Mouse (Mus musculus): ENCODE data around the gene Tmprss4. TPM values are rescaled to one million over a fixed set of nuclear protein-coding genes. Genes with fewer than 3 reads are reported as not detected.

Gene Tmprss4
- total RNA-seq, 2 experiments from 2014 or later, result not detected

DNA sequence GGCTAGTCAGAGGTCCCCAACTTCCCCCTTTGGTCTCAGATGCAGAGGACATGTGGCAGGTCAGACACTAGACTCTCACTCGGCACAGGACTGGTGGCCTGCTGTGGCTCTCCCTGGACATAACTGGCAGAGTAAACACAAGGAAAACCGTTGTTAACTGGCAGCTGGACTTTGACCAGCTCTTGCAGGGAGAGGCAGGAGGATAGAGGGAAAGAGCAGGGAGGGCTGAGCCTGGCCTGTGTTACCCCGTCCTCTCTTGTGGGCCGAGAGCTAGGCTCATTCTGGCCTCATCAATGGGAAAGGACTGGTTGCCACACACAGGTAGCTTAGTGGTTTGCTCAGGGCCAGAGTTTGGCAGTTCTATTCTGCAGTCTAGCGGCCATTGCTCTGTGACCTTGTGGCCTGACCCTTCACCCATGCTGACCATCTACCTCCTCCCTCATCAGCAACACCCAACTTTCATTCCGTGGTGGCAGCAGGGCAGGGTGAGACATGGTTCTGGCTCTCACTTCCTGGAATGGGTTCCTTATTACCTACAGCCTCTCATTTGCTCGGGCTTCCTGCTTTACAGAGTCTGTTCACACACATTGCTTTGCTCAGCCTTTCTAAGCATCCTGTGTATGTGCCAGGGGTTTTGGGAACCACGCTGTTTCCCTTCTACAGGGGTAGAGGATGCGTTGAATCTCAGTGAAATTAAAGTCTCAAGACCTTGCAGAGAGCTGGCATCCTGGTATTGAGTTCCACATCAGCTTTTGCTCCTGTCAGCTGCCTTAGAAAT lies 1.7 kb downstream of the Tmprss4 start:
- no peak for ATAC-seq (replicated peaks; ENCODE audit: low FRiP score, low TSS enrichment, poor library complexity, severe bottlenecking)

DNA sequence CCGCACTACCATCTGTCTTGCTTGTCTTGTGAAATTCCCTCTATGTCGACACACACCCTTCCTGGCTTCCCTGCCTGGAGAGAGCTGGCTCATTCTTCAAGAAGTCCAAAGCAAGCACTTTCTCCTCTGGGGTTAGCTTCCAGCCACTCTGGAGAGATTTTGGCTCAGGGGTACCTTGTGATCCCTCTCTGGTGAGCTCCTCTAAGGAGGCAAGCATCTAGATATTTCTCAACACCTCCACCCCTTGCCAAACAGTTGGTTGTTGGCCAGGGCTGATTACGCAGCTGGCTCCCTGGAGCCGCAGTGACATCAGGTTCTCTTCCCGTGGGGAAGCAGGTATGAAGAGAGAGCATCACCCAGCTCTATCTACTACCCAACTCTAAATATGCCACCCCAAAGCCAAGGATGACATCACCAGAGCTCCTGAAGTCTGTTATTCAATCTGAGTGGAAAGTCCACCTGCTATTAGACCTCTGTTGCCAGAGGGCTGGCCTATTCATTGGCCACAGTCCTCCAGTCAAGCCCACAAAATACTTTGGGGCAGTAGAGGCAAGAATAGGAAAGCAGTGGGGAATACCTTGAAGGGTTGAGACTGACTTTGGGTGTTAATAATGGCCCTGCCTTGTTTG lies 2.5 kb downstream of the Tmprss4 start:
- ATAC-seq (replicated peaks; ENCODE audit: low FRiP score, low TSS enrichment, poor library complexity, severe bottlenecking), result no peak

DNA sequence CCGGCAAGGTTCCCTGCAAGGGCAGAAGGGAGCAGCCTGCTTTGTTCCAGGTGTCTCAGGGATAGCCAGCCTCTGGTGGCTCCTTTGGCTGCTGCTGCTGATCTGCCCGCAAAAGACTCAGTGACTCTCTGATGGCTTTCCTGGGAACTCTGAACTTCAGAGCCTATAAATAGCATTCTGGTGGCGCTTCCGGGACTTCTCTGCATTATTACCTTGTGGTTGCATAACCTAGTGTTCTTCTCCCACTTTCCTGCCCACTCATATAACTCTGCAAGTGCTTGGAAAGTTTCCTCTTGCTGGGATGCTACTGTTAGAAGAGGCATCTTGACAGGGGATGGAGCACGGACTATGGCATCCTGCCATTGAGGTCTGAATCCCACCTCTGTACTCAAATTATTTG lies 6.3 kb downstream of the Tmprss4 start:
- ATAC-seq (replicated peaks; ENCODE audit: low FRiP score, low TSS enrichment, poor library complexity, severe bottlenecking), result no peak

DNA sequence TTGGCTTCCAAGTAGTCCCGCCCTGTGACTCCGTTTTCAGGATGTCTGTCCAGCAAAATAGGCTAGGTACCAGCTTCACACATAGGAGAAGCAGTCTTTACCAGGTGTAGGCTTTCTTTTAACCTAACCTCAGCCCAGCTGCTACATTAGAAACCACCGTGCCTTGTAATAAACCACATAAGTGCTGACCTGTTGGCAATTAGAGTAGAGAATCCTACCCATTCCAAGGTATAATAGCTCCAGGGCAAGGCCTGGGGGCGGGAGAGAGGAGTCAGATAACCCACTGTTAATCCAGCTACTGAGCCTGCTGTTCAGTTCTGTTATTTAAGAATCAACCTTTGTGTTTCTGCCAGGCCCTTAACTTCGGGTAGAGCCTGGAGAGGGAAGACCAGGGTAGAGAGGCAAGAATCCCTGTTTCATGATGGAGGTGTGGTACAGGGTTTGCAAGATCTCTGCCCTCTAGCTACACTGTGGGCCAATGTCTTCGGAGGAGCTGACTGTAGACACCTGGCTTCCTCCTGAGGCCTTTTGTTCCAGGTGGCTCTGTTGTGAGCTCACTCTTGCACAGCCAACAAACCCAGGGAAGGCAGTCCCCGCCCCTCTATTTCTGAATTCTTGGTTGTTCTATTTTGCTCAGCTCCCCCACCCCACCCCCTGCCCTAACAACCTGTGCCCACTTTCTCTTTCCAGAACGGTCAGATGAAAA lies 7.6 kb downstream of the Tmprss4 start:
- no peak for ATAC-seq (replicated peaks; ENCODE audit: low FRiP score, low TSS enrichment, poor library complexity, severe bottlenecking)

DNA sequence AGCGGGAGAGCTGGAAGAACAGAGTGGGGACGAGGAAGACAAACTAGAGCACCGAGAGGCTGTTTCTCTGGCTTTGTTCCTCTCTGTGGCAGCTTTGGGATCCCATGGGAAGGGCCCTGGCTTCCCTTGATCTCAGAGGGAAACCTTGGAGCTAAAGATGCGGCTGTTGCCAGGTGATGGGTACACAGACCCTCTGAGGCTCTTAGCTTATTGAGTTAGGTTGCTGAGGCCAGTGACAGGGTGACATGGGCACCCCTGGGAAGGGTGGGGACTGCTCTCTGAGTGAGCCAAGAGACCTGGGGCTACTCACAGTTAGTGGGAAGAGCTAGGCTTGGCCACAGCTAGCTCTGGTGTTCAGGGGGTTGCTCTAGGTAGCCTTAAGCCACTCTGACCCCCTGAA lies 8.4 kb downstream of the Tmprss4 start:
- no peak for ATAC-seq (replicated peaks; ENCODE audit: low FRiP score, low TSS enrichment, poor library complexity, severe bottlenecking)

DNA sequence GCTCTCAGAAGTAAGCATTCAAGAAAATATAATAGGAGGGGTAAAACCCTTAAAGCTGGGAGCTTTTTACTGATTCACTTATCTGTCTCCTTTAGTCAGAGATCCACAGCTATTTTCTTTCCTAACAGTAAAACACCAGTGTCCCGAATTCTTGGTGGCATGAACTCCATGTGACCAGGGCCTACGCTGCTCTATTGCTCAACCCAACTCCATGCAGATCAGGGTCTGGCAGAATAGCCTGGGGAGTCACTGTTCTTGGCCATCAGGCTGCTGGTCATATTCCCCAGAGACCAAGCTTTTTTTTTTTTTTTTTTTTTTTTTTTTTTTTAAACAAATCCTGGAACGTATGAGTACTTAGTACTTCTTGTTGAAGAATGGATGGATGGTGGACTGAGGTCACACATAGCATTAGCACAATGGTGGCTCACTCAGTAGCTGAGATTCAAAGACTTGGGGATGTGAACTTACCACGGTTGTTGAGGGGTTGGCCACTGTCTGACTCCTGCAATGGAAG lies 14.2 kb downstream of the Tmprss4 start:
- ATAC-seq (replicated peaks; ENCODE audit: low FRiP score, low TSS enrichment, poor library complexity, severe bottlenecking), result no peak

DNA sequence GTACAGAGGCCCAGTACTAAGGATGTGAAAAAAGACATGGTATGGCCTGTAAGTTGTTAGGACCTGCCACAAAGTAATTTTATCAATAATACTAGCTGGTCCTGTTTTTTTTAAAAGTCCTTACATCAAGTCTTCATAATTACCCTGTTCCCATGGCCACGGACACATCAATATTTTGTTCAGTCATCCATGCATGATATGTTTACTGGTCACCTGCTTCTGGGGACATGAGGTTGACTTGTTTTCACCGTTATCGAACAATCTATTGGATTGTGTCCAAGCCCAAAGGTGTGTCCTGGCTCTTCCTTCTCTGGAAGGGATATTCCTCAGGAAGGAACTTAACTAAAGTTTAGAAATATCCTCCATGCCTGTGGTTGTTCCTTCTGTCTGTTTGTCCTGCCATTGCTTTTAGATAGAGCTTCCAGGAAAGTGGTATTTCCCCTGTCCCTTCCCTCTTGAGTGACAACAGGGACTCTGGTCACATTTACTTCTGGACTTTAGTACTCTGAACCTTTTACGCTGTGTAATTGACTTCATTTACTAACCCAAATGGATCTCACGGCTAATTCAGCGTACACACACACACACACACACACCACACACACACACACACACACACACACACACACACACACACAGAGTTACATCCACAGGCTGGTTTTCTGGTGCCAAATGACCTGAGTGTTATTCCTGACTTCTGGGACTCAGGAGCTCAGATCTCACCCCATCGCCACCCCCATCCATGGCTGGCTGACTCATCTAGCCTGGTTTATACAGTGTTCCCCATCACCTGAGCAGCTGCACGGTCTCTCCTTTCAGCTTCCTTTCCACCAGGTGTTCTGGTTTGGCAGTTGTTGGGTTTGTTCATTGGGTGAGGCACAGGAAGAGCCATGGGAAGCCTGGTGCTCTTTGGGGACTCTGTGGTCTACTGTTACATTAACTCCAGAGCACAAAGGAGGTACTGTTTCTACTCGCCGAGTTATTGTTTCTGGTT lies 15.0 kb downstream of the Tmprss4 start:
- ATAC-seq (replicated peaks; ENCODE audit: low FRiP score, low TSS enrichment, poor library complexity, severe bottlenecking), result no peak

DNA sequence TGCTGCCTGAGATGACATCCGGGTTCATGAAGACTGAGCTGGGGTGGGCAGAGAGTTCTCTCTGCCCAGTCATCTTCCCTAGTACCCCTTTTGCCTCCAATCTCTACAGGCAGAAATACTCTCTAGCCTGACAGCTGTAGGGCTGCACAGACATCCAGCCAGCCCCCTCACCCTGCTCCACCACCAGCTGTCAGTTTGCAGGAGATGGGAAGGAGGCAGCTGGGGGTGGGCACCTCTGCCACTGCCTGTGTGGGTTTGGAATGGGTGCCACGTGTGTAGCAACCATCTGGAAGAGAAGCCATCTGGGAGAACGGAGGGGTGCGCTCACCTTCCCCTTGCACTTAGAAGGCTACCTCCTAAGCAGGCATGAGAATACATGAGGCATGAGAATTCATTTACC lies 18.6 kb downstream of the Tmprss4 start:
- ATAC-seq (replicated peaks; ENCODE audit: low FRiP score, low TSS enrichment, poor library complexity, severe bottlenecking), result no peak

DNA sequence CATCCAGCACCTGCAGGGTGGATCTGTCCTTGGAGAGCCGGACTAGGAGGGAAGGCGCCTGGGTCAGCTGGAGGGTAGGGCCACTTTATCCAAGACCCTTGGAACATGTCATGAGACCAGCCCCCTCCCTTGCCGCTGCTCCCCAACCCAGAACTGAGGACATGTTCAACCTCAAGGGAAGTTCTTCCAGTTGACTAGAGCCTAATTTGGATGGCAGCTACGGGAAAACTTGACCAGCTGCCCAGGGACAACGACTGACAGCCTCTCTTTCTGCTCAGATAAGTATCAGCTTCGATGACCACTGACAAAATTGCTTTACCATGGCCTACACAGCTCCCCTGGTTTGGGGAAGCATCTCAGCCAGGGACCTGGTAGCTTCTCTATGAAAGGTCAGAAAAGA lies 20.6 kb downstream of the Tmprss4 start:
- no peak for ATAC-seq (replicated peaks; ENCODE audit: low FRiP score, low TSS enrichment, poor library complexity, severe bottlenecking)

DNA sequence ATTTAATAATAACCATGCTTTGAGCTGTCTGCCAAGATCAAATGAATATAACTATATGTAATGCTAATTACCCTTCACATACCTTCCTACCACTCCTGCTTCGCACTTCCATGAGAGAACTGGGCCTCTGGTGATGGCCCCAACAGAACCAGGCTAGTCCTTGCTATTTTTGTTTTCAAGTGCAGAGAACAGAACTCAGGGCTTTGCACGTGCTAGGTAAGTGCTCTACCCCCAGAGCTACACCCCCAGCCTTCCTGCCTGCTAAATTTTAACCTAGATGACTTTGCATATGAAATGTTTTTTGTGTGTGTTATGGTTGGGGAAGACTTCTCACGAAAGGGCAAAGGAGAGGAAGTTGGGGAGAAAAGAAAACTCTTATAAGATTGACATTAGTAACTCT lies 21.4 kb downstream of the Tmprss4 start:
- no peak for ATAC-seq (replicated peaks; ENCODE audit: low FRiP score, low TSS enrichment, poor library complexity, severe bottlenecking)

DNA sequence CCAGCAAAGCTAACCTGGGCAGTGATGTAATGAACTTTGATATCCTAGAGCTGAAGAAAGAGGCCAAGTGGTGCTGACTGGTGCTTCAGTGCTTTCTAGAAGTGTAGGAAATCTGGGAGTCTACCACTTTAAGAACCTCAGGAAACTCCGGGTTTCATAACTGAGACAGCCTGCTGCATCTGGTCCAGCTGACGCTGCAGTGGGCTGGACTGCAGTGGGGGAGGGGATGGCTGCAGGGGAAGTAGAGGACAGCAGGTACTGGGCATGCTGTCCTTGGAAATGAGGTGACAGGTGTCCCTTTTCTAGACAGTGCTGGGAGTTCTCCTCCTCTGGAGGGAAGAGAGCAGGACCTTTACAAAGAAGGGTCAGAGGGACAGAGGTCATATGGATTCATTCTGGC lies 22.1 kb downstream of the Tmprss4 start, which contains the start of gene BC049352:
Gene BC049352 (plus strand): TSS at position 238 of the 400 bp plus-strand sequence.
- no peak for ATAC-seq (replicated peaks; ENCODE audit: low FRiP score, low TSS enrichment, poor library complexity, severe bottlenecking)

DNA sequence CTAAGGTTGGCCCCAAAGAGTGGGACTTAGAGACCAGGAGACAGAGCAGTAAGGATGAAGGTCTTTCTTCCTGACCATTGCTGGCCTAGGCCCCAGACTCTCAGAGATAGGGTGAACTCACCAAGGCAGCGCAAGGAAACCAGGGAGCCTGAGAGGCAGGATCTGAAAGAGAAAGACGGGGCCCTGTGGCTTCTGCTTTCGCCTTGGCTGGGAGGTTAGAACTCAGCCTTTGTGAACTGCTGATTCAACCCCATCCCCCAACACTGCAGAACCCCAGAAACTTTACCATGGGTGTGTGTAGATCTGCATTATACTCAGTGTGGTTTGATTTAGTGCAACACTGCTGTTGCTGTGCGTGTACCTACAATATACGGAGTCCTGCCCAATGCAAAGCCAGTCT lies 24.6 kb downstream of the Tmprss4 start:
- no peak for ATAC-seq (replicated peaks; ENCODE audit: low FRiP score, low TSS enrichment, poor library complexity, severe bottlenecking)

DNA sequence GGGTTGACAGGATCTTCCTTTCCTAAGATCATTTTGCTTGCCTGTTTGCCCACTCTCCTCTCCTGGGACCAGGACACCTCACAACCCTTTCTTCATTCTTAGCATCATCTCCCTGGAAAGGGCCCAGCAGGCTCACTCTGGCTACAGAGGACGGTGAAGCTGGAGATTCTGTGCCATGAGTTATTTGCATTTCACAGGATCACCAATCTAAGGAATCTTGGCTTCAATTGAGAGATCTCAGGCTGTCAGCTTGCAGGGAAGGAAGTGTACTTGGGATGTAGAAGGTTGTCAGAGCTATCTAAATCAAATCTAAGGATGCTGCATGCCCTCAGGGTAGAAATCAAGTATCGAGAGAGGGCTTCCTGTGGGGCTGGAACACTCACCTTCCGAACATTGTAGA lies 30.4 kb downstream of the Tmprss4 start:
- ATAC-seq (replicated peaks; ENCODE audit: low FRiP score, low TSS enrichment, poor library complexity, severe bottlenecking), result no peak

DNA sequence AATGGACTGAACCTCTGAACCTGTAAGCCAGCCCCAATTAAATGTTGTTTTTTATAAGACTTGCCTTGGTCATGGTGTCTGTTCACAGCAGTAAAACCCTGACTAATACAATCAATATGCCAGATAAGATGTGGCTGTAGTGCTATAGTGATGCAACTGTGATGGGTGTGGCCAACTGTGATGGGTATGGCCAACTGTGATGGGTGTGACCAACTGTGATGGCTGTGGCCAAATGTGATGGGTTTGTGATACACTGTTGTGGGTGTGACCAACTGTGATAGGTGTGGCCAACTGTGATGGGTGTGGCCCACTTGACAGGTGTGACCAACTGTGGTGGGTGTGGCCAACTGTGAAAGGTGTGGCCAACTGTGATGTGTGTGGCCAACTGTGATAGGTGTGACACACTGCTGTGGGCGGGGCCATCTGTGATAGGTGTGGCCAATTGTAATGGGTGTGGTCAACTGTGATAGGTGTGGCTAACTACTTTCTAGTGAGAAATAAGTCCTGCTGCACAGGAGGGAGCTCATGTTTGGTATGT lies 32.8 kb downstream of the Tmprss4 start:
- ATAC-seq (replicated peaks; ENCODE audit: low FRiP score, low TSS enrichment, poor library complexity, severe bottlenecking), result no peak

DNA sequence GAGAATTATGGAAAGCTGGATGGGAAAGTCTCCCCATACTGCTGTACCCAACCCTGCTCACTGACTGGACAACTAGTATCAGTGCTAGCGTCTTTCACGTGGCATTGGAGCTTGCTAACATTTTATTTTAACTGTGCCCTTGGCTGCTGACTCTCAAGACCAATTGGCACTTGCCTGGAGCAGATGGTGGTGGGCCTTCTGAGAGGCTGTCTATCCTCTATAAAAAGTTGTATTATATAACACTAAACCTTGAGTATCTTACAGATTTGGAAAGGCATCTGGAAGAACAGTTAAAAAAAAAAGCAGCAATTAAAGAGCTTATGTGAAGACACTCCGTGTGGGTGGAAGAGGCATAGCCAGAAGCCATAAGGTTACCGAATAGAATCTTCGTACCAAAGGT lies 33.7 kb downstream of the Tmprss4 start:
- ATAC-seq (replicated peaks; ENCODE audit: low FRiP score, low TSS enrichment, poor library complexity, severe bottlenecking), result no peak

DNA sequence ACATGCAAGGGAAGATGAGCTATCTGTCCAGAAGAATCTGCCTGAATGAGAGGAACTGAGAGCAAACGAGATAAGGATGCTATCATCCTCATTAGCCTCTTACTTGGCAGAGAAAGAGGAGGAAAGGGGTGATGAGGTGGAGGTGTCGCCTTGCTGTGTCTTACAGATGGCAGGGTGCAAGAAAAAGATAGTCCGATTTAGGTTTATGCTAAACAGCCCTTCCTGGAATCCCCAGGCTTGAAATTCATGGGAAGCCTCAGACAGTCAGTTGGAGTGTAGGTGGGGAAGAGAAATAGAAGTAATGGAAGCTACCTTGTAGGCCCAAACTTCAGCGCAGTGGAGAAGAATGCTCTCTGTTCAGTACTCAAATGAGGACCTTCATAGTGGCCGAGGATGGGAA lies 36.0 kb downstream of the Tmprss4 start:
- no peak for ATAC-seq (replicated peaks; ENCODE audit: low FRiP score, low TSS enrichment, poor library complexity, severe bottlenecking)

DNA sequence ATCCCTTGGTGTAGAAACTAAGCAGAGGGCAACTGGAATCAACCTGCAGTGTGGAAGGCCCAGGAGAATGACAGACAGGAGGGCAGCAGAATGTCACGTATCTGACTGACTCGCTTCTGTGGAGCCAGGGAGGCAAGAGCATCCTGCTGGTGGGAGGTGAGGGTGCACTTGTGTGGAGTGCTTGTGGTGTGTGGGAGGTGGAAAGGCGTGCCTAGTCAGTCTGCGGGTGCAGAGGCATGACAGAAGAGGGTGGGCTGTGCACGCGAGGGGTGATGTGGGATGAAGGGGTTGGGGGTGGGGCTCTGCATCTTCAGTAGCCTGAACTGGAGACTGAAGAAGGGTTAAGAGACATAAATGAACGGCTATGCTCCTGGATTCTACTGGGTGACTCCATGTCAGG lies 50.5 kb downstream of the Tmprss4 start:
- no peak for ATAC-seq (replicated peaks; ENCODE audit: low FRiP score, low TSS enrichment, poor library complexity, severe bottlenecking)

DNA sequence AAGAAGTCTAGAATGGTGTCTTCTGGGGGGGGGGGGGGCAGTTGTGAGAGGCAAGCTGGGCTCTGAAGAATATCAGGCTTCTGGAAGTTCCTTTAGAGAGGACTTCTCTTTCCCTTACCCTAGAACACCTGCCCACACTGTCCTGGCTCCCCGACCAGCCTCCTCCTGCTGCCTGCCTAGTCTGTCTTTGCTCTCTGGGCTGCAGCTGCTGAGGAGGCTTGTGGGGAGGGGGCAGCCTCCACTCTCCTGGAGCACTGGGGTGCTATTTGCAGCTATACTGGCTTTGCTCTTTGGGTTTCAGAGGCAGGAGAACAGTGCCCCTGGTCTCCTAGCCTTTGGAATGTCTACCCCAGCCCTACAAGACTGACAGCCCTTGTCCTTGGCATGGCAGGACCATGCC lies 53.0 kb downstream of the Tmprss4 start:
- no peak for ATAC-seq (replicated peaks; ENCODE audit: low FRiP score, low TSS enrichment, poor library complexity, severe bottlenecking)

DNA sequence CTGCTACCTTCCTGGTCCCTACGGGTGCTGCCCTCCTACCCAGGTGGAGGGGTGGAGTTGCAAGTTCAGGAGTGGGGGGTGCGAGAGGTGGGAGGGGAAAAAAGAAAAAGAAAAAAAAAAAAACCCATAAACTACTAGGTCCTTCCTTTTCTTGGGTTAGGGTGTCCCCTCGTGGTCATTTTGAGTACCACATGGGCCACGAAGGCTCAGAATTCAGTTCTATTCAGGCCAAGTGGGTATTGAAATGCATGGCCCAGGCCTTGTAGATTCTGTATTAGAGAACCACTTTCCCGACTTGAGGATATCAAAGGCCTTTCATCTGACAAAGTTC lies 57.7 kb downstream of the Tmprss4 start:
- ATAC-seq (replicated peaks; ENCODE audit: low FRiP score, low TSS enrichment, poor library complexity, severe bottlenecking), result peak; percentile 60

Measured in megakaryocyte-erythroid progenitor cell, adult 5-6 weeks (primary cell).